Mouse (Mus musculus) right cerebral cortex, postnatal 4 days (tissue): Measurements from ENCODE around the gene 3300002I08Rik.
"Not testable (repeated sequence)": the region's sequence is repeated elsewhere in the genome, so short reads cannot be mapped to it uniquely, and the experiment has no call there.

Experiments
- DNase-seq: peaks from one replicate; pipeline ENCODE4 v3.0.0-alpha.2; 2022

3300002I08Rik gene

GRCm38 (mm10) chr2:150362113-150362877 lies at the start of gene 3300002I08Rik:
3300002I08Rik (minus strand) TSS chr2:150362765.
- DNase-seq = peak; percentile 80

- DNase-seq = not testable (repeated sequence)
Measured at GRCm38 (mm10) chr2:150412146-150412545, 49.6 kb upstream of the 3300002I08Rik start.

DNA sequence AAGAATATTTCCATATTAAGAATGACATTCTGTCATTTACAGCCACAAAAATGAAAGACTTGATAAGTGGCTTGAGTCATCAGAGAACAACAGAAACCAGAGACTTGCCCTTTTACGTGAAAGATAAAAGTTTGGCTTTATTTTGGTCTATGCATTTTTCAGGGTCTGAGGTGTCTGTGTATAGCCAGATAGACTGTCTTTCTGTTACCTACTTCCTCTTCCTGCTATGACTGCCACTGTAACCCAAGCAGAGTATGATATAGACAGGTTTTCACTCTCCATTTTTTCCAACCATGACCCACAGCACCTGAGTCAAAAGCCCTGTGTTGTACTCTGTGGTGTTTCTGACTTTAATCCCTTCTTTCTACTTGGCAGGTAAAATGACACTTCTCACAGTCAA lies 27.6 kb upstream of the 3300002I08Rik start:
- no peak for DNase-seq

- not testable (repeated sequence) for DNase-seq
Measured at GRCm38 (mm10) chr2:150385553-150386106, 23.1 kb upstream of the 3300002I08Rik start.

- DNase-seq = no peak
Measured at GRCm38 (mm10) chr2:150362878-150363229, 289 bp upstream of the 3300002I08Rik start.

- not testable (repeated sequence) for DNase-seq
Measured at GRCm38 (mm10) chr2:150357136-150357535, 5.4 kb downstream of the 3300002I08Rik start.

DNA sequence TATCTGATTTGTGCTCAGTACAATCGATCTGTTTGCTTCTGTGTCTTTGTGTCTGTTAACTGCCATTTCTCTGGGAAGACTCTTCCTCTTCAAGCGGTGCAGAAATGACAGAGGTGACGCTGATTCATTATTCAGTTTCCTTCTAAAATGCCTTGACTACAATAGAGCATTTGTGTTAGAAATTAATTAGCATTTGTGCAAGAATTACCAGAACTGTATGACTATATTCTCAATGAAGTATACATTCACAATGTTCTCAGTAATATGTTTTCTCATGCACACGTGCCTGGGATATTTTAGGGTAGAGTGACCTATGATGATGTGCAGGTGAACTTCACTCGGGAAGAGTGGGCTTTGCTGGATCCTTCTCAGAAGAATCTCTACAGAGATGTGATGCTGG lies 39.2 kb downstream of the 3300002I08Rik start, which contains the start of gene Gm10130:
TSS of gene Gm10130 (plus strand) at position 301 of the 400 bp plus-strand sequence.
- DNase-seq = no peak

GRCm38 (mm10) chr2:150318973-150319372 lies 43.6 kb downstream of the 3300002I08Rik start:
- no peak for DNase-seq

GRCm38 (mm10) chr2:150316140-150316539 lies 46.4 kb downstream of the 3300002I08Rik start:
- DNase-seq = no peak

DNA sequence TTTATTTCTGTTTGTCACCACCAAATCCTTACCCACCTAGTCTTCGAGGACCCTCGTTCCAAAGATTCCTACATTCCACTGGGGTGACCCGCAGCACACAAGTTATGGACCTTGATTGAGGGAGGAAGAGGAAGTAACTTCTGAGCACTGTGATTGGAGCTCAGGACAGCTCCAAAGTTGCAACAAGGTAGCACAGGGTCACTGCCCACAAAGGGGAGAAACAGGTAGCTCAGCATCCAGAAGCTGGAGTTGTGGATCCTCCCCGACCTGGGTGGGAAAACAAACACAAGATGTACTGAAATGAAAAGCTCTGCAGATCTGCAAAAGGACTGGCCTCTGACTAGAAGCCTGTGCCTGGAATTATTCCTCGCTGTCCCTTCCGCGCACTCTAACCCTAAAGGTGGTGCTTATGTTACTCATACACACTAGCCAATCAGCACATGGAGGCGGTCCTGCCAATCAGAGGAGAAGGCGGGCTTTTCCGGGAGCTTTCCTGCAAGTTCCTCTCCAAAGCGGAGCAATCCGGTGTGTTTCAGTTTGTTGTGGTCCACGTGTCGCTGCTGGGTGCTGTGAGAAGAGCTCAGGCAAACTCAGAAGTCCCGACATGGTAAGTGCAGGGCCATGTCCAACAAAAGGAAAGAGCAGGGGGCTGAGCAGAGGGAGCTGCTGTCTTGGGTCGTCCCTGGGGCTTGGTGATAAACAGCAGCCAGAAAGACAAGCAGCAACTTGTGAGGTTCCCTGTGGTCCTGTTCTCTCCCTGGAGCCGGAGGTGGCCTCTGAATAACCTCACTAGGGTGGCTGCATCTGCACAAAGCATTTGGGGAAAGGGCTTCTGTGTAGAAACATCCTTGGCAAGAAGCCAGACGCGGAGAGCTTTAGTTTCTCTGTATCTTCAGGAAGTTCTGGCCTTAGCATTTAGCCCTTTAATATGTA lies 51.3 kb downstream of the 3300002I08Rik start:
- peak; percentile 80 for DNase-seq

DNA sequence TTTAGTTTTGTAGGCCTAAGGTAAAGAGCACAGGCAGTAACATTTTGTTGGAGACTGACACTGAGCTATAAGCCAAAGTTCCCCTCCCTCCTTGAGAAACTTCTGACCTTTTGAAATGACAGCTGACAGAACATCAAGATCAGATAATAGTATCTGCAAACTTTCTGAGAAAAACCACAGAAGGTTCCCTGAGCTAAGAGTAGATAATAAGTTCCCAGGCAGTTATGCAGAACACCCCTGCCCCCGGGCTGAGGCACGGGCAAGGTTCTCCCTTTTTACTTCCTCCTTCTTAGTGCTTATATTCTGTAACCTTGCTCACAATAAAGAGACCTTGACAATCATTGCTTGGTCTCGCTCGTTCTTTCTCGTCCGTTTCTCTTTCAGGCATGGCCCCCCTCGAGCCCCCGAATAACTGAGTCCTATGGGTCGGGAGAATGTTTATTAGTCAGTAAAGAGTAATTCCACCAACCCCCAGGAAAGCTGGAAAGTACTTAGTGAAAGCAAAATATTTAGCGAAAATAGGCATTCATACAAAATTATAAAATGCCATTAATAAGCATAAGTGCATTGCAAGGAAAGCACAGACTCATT lies 55.3 kb downstream of the 3300002I08Rik start:
- DNase-seq = no peak

GRCm38 (mm10) chr2:150299096-150299495 lies 63.5 kb downstream of the 3300002I08Rik start:
- DNase-seq = no peak

- no peak for DNase-seq
Measured at GRCm38 (mm10) chr2:150293669-150294068, 68.9 kb downstream of the 3300002I08Rik start.
